Mouse (Mus musculus): ENCODE results near the gene Clcnkb.

The Clcnkb gene

GRCm38 (mm10) chr4:141357811-141358210 is 58.0 kb downstream of the Clcnkb start:
- no peak for DNase-seq (ENCODE audit: low spot score in 2 of 2)
